Mouse (Mus musculus): ENCODE data around the gene Supt20. TPM values are rescaled to one million over a fixed set of nuclear protein-coding genes. Genes with fewer than 3 reads are reported as not detected.

Supt20 gene
- 135 TPM for total RNA-seq (2023)

GRCm38 (mm10) chr3:54692202-54693055, at the start of gene Supt20:
Gene Supt20 (plus strand): TSS chr3:54692807.

DNA sequence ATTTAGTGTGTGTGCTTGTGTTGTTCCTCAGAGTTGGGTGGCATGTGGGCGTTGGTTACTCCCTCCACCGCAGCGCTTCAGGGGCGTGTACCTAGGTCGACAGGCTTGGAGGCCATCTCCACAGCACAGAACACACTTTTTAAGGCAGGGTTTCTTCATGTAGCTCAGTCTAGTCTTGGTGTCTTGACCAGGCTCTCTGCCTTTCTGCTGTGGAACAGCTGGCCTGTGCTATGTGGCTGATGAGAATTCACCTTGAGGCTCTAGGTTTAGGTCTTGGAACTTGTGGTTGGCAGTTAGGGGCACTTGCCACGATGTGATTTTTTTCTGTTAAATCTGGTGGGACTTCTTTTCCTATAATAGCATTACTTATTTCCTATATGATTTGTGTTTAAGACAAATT, 21.6 kb downstream of the Supt20 start, which contains the start of gene Gm21958:
Gene Gm21958, minus strand, starts transcription at position 101 of the 400 bp plus-strand sequence.

GRCm38 (mm10) chr3:54735247-54736046, 42.8 kb downstream of the Supt20 start, which contains the start of the genes Exosc8 and Alg5:
Gene Exosc8 (minus strand): TSS chr3:54735393.
Gene Alg5 (plus strand): TSS chr3:54735539.

GRCm38 (mm10) chr3:54755145-54756041, 62.8 kb downstream of the Supt20 start, which contains the start of gene Smad9:
Gene Smad9 (plus strand): TSS chr3:54755582.

Other genes with a start within 250 kb of the Supt20 start
- not detected for gene Gm21958, start 21.5 kb downstream of the Supt20 start, total RNA-seq (2023)
- 121 TPM for gene Exosc8, start 42.6 kb downstream of the Supt20 start, total RNA-seq (2023)
- 27.2 TPM for gene Alg5, start 42.7 kb downstream of the Supt20 start, total RNA-seq (2023)
- not detected for gene Smad9, start 62.8 kb downstream of the Supt20 start, total RNA-seq (2023)
- 32.3 TPM for gene Rfxap, start 115.0 kb downstream of the Supt20 start, total RNA-seq (2023)
- not detected for gene Sertm1, start 223.1 kb downstream of the Supt20 start, total RNA-seq (2023)